Mouse (Mus musculus): ENCODE measurements around the gene Lrrc29. TPM values are rescaled to one million over a fixed set of nuclear protein-coding genes. Genes with fewer than 3 reads are reported as not detected.

The Lrrc29 gene
- polyA plus RNA-seq (2014; fragmentation: Illumina TruSeq; extraction: RNeasy Lipid Tissue Mini Kit (QIAGEN cat#74804); ENCODE audit: insufficient read depth, low read depth, low replicate concordance): 1.3 TPM

GRCm38 (mm10) chr8:105326141-105326672 lies at the start of gene Lrrc29, which contains the start of gene Tmem208:
Gene Lrrc29 (minus strand): TSS chr8:105326278.
Gene Tmem208 (plus strand): TSS chr8:105326354.

DNA sequence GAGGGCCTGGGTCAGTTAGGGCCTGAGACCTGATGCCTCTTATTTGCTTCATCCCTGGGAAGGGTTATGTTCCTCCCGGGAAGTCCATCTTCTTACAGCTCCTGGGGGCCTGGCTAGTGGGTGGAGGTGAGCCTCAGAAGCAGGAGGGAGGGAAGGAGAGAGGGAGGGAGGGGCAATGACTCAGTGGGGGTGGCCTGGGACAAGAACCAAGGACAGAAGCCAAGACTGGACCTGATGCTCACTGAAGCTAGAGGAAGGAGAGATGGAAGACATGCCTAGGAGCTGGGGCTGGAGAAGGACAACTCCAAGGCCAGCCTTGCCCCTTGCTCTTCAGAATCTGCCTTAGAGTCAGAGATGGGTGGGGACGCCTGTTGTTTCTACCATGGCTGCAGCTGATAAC lies 47.0 kb upstream of the Lrrc29 start, which contains the start of gene Plekhg4:
Plekhg4 (plus strand) TSS at position 243 of the 400 bp plus-strand sequence.

DNA sequence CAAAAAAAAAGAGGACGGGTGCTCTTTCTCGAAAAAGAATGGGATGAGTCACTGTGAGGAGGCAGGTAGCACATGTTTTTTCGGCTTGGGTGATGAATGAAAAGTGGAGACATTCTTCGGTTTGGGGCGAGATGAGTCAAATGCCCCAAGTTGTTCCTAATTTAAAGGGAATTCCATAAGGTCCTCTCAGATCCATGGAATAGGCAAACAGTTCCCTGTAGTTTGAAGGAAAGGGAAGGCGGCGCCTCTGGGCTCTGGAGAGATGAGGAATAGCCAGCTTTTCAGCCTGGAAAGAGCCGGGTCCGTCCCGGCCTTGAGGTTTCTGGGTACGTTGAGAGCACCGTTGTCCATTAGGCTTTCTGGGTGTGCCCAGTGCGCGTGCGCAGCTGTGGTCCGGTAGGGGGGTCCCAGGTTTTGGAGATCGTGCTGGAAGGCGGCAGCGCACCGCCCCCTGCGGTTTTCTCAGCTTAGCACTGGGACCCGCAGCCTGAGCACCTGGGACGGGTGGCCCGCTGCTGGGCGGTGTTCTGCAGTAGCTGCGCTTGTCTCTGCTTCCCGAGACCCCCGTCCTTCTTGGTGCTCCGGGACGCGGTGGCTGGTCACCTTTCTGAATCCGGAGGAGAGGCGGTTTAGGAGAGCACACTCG lies 22.5 kb upstream of the Lrrc29 start, which contains the start of gene Slc9a5:
Slc9a5 (plus strand) TSS at position 394 of the 646 bp plus-strand sequence.

GRCm38 (mm10) chr8:105347428-105348221 lies 21.5 kb upstream of the Lrrc29 start, which contains the start of gene Fhod1:
Gene Fhod1 (minus strand): TSS chr8:105347953.

GRCm38 (mm10) chr8:105305211-105306145 lies 20.6 kb downstream of the Lrrc29 start, which contains the start of gene Elmo3:
Gene Elmo3 (plus strand): TSS chr8:105305601.

DNA sequence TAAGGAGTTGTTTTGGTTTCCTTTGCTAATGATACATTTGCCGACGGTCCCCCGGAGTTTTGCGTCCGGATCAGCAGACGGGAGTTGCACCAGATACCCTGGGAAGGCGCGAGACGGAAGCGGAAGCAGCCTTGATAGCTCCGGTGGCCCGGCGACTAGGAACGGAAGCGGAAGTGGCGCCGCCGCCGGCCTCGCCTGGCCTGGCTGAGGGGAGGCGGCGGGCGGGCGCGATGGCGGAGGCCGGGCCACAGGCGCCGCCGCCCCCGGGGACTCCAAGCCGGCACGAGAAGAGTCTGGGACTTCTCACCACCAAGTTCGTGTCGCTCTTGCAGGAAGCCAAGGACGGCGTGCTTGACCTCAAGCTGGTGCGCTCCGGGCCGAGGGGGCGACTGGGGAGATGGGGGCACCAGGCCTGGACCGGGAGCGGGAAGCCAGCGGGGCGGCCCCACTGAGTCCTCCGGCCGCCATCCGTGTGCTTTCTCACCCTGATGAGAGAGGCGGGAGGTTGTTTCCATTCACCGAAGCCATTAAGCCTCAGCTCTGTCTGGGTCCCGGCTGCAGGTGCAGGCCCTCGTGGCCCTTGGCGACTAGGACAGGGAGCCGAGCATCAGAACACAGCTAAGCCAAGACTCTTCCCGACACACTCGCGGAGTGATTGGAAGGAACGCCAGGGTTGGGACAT lies 28.4 kb downstream of the Lrrc29 start, which contains the start of gene E2f4:
E2f4 (plus strand) TSS at position 153 of the 682 bp plus-strand sequence.

GRCm38 (mm10) chr8:105295895-105296573 lies 30.0 kb downstream of the Lrrc29 start, which contains the start of gene Exoc3l:
Gene Exoc3l (minus strand): TSS chr8:105296101.

DNA sequence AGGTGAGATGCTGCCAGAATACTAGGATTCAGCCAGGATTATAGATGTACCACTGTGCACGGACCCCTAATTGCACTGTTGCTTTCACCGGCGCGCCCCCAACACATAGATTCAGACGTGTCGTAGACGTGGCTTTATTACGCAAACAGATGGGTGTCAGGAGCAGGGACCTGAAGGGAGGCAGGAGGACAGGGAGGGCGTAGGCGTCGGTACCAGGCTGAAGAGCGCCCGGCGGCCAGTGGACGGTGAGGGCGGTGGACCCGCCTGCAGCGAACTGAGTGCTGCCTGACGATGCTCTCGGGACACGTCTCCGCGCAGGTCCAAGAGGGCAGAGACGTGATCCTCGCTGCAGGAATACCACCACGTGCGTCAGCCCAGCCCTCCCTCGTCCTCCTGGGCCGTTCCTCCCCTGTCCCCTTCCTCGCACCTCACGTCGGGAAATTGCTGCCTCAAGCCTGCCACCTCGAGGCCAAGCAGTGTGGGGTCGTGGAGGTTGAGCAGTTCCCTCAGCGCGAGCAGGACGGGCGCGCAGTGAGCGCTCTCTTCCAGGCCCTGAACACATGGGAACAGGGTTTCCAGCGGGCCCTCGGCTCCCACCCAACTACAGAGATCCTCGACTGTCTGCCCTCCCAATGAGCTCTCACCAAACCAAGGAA lies 36.1 kb downstream of the Lrrc29 start, which contains the start of gene 4931428F04Rik:
4931428F04Rik (minus strand) TSS at position 60 of the 656 bp plus-strand sequence.

DNA sequence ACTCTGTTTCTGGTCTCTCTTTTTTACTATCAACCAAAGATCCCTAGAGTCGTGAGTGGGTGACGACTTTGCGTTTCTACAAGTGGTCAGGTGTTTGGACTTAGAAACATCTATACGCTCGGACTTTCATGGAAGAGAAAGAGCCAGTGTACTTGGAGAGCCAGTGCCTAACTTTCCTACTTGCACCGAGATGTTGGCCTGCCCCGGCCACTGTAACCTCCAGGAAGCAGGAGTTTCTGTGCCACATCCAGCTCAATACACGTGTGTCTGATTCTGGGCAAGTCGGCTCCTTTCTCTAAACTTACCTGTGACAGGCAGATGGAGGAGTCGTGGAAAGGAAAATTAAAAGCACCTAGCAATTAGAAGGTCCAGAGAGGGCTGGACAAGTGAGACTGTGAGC lies 50.2 kb downstream of the Lrrc29 start, which contains the start of gene Nol3:
Nol3 (plus strand) TSS at position 301 of the 400 bp plus-strand sequence.

DNA sequence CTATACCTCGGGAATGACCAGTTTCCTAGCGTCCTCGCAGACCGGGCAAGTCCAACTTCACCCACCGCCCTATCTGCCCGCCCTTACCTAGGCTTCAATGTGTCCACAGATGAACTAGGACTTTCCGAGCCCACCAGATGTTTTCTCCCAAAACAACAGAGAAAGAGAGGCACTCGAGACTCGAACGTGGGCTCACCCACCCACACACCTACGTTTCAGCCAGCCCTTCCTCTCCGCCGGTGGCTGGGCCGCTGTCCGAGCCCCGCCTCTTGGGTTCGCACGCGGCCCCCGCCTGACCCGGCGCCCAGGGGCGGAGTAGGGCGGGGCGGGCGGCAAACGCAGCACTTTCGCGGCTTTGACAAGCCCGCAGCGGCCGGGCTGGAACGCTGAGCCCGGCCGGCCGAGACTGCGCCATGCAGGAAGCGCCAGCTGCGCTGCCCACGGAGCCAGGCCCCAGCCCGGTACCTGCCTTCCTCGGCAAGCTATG lies 56.6 kb downstream of the Lrrc29 start, which contains the start of gene Hsf4:
Hsf4 (plus strand) TSS at position 341 of the 487 bp plus-strand sequence.

DNA sequence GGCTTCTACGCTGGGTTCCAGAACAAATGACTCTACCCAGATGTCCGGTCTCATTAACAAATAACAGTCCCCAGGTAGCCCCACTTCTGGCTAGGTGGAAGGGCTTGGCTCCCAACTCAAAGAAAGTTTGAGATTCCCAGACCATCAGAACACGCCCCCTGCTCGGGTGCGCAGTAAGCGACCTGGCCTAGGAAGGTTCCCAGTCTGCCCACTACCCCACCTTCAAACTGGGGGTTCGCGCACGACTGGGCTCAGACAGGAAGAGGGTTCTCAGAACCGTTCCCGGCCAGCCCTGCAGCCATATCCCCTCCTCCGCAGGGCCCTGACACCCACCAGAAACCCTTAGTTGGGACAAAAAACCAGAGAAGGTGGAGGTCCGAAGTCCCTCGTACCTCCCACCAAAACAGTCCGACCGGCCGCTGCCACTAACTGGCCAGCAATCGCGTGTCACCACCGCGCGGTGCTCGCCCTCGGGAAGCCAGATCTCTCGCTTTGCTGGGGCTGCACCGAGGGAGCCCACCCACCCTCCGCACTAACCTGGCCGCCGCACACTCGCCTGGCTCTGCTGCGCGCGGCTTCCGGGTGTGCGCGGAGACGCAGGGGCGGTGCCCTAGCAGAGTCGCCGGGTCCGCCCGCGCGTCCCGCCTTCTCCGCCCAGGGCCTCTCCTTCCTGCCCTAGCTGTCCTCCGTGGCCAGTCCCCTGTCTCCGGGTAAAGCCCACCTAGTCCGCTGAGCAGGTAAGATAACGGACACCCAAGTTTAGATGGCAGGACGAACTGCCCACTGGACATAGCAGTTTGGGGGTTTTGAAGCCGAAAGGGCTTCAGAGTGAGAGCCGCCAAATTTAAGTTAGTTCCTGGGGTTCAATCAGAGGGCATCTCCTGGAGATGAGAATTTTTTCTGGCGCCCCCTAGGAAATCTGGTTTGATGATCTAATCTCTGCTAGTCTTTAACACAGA lies 61.8 kb downstream of the Lrrc29 start, which contains the start of the genes Tradd and Fbxl8:
Tradd (minus strand) TSS at position 586 of the 959 bp plus-strand sequence.
Fbxl8 (plus strand) TSS at position 625 of the 959 bp plus-strand sequence.

Other genes starting within 250 kb of the Lrrc29 start
- gene Ces3b, start 242.5 kb downstream of the Lrrc29 start, polyA plus RNA-seq (2014; fragmentation: Illumina TruSeq; extraction: RNeasy Lipid Tissue Mini Kit (QIAGEN cat#74804); ENCODE audit: insufficient read depth, low read depth, low replicate concordance): not detected
- gene Ces4a, start 194.5 kb downstream of the Lrrc29 start, polyA plus RNA-seq (2014; fragmentation: Illumina TruSeq; extraction: RNeasy Lipid Tissue Mini Kit (QIAGEN cat#74804); ENCODE audit: insufficient read depth, low read depth, low replicate concordance): not detected
- 23.6 TPM for gene Cbfb, start 155.6 kb downstream of the Lrrc29 start, polyA plus RNA-seq (2014; fragmentation: Illumina TruSeq; extraction: RNeasy Lipid Tissue Mini Kit (QIAGEN cat#74804); ENCODE audit: insufficient read depth, low read depth, low replicate concordance)
- 38.2 TPM for gene D230025D16Rik, start 101.1 kb downstream of the Lrrc29 start, polyA plus RNA-seq (2014; fragmentation: Illumina TruSeq; extraction: RNeasy Lipid Tissue Mini Kit (QIAGEN cat#74804); ENCODE audit: insufficient read depth, low read depth, low replicate concordance)
- 8.7 TPM for gene B3gnt9, start 71.1 kb downstream of the Lrrc29 start, polyA plus RNA-seq (2014; fragmentation: Illumina TruSeq; extraction: RNeasy Lipid Tissue Mini Kit (QIAGEN cat#74804); ENCODE audit: insufficient read depth, low read depth, low replicate concordance)
- gene Tradd, start 61.7 kb downstream of the Lrrc29 start, polyA plus RNA-seq (2014; fragmentation: Illumina TruSeq; extraction: RNeasy Lipid Tissue Mini Kit (QIAGEN cat#74804); ENCODE audit: insufficient read depth, low read depth, low replicate concordance): 16.5 TPM
- 4.6 TPM for gene Fbxl8, start 61.6 kb downstream of the Lrrc29 start, polyA plus RNA-seq (2014; fragmentation: Illumina TruSeq; extraction: RNeasy Lipid Tissue Mini Kit (QIAGEN cat#74804); ENCODE audit: insufficient read depth, low read depth, low replicate concordance)
- 7.8 TPM for gene Hsf4, start 56.5 kb downstream of the Lrrc29 start, polyA plus RNA-seq (2014; fragmentation: Illumina TruSeq; extraction: RNeasy Lipid Tissue Mini Kit (QIAGEN cat#74804); ENCODE audit: insufficient read depth, low read depth, low replicate concordance)
- 8.8 TPM for gene Nol3, start 50.1 kb downstream of the Lrrc29 start, polyA plus RNA-seq (2014; fragmentation: Illumina TruSeq; extraction: RNeasy Lipid Tissue Mini Kit (QIAGEN cat#74804); ENCODE audit: insufficient read depth, low read depth, low replicate concordance)
- 1.3 TPM for gene 4931428F04Rik, start 36.4 kb downstream of the Lrrc29 start, polyA plus RNA-seq (2014; fragmentation: Illumina TruSeq; extraction: RNeasy Lipid Tissue Mini Kit (QIAGEN cat#74804); ENCODE audit: insufficient read depth, low read depth, low replicate concordance)
- 11.1 TPM for gene Exoc3l, start 30.2 kb downstream of the Lrrc29 start, polyA plus RNA-seq (2014; fragmentation: Illumina TruSeq; extraction: RNeasy Lipid Tissue Mini Kit (QIAGEN cat#74804); ENCODE audit: insufficient read depth, low read depth, low replicate concordance)
- gene E2f4, start 28.6 kb downstream of the Lrrc29 start, polyA plus RNA-seq (2014; fragmentation: Illumina TruSeq; extraction: RNeasy Lipid Tissue Mini Kit (QIAGEN cat#74804); ENCODE audit: insufficient read depth, low read depth, low replicate concordance): 36.6 TPM
- gene Elmo3, start 20.7 kb downstream of the Lrrc29 start, polyA plus RNA-seq (2014; fragmentation: Illumina TruSeq; extraction: RNeasy Lipid Tissue Mini Kit (QIAGEN cat#74804); ENCODE audit: insufficient read depth, low read depth, low replicate concordance): 14.7 TPM
- gene Tmem208, start 76 bp upstream of the Lrrc29 start, polyA plus RNA-seq (2014; fragmentation: Illumina TruSeq; extraction: RNeasy Lipid Tissue Mini Kit (QIAGEN cat#74804); ENCODE audit: insufficient read depth, low read depth, low replicate concordance): 113 TPM
- 28.9 TPM for gene Fhod1, start 21.7 kb upstream of the Lrrc29 start, polyA plus RNA-seq (2014; fragmentation: Illumina TruSeq; extraction: RNeasy Lipid Tissue Mini Kit (QIAGEN cat#74804); ENCODE audit: insufficient read depth, low read depth, low replicate concordance)
- 1.9 TPM for gene Slc9a5, start 22.6 kb upstream of the Lrrc29 start, polyA plus RNA-seq (2014; fragmentation: Illumina TruSeq; extraction: RNeasy Lipid Tissue Mini Kit (QIAGEN cat#74804); ENCODE audit: insufficient read depth, low read depth, low replicate concordance)
- gene Plekhg4, start 47.0 kb upstream of the Lrrc29 start, polyA plus RNA-seq (2014; fragmentation: Illumina TruSeq; extraction: RNeasy Lipid Tissue Mini Kit (QIAGEN cat#74804); ENCODE audit: insufficient read depth, low read depth, low replicate concordance): 0.29 TPM
- gene Kctd19, start 87.2 kb upstream of the Lrrc29 start, polyA plus RNA-seq (2014; fragmentation: Illumina TruSeq; extraction: RNeasy Lipid Tissue Mini Kit (QIAGEN cat#74804); ENCODE audit: insufficient read depth, low read depth, low replicate concordance): 0.21 TPM
- gene Lrrc36, start 87.3 kb upstream of the Lrrc29 start, polyA plus RNA-seq (2014; fragmentation: Illumina TruSeq; extraction: RNeasy Lipid Tissue Mini Kit (QIAGEN cat#74804); ENCODE audit: insufficient read depth, low read depth, low replicate concordance): 6.2 TPM
- gene Tppp3, start 145.2 kb upstream of the Lrrc29 start, polyA plus RNA-seq (2014; fragmentation: Illumina TruSeq; extraction: RNeasy Lipid Tissue Mini Kit (QIAGEN cat#74804); ENCODE audit: insufficient read depth, low read depth, low replicate concordance): 588 TPM
- gene Zdhhc1, start 170.6 kb upstream of the Lrrc29 start, polyA plus RNA-seq (2014; fragmentation: Illumina TruSeq; extraction: RNeasy Lipid Tissue Mini Kit (QIAGEN cat#74804); ENCODE audit: insufficient read depth, low read depth, low replicate concordance): 33.8 TPM
- 0.74 TPM for gene Hsd11b2, start 192.5 kb upstream of the Lrrc29 start, polyA plus RNA-seq (2014; fragmentation: Illumina TruSeq; extraction: RNeasy Lipid Tissue Mini Kit (QIAGEN cat#74804); ENCODE audit: insufficient read depth, low read depth, low replicate concordance)
- 95.5 TPM for gene Atp6v0d1, start 239.8 kb upstream of the Lrrc29 start, polyA plus RNA-seq (2014; fragmentation: Illumina TruSeq; extraction: RNeasy Lipid Tissue Mini Kit (QIAGEN cat#74804); ENCODE audit: insufficient read depth, low read depth, low replicate concordance)

Data from lung, adult 10 weeks (tissue).